Mouse (Mus musculus): ENCODE measurements around the gene Ddias. TPM values are rescaled to one million over a fixed set of nuclear protein-coding genes. Genes with fewer than 3 reads are reported as not detected.
"Not testable (repeated sequence)": the region's sequence is repeated elsewhere in the genome, so short reads cannot be mapped to it uniquely, and the experiment has no call there.

The Ddias gene
- 9.0 and 9.4 TPM in 2 replicates for polyA plus RNA-seq (2014; fragmentation: Nextera tagmentation; extraction: Ambion mirVana)

- Histone ChIP-seq H3K9ac (ENCODE audit: low read length) (peak within 1 kb of the TSS; percentile 86), H3K9me3 (ENCODE audit: control insufficient read depth, low read length) (no peaks in the 10 kb centered on the region), H3K27me3 (ENCODE audit: control insufficient read depth, insufficient read depth, low read length) (no peaks in the 10 kb centered on the region), H3K27ac (replicated peaks in 1 of 2; ENCODE audit: control insufficient read depth in 1 of 2, insufficient read depth in 1 of 2, low read depth in 2 of 2, low read length in 2 of 2) (peak within 1 kb of the TSS; percentile 99), H3K4me2 (ENCODE audit: low read length) (peak within 1 kb of the TSS; percentile 75), H3K4me1 (ENCODE audit: control insufficient read depth in 2 of 2, insufficient read depth in 2 of 2, low read length in 2 of 2) (peaks cover 0 to 22% of the 10 kb centered on the region in 2 experiments; a peak in 3 of 4 replicates), H3K4me3 (ENCODE audit: control insufficient read depth in 1 of 2, insufficient read depth in 1 of 2, low read depth in 1 of 2, low read length in 2 of 2) (peak within 1 kb of the TSS; percentile 59 to 75), H3K36me3 (ENCODE audit: control insufficient read depth, insufficient read depth, low read length) (0 out of 2 replicates have a peak, but pooled peaks cover 3% of the 10 kb centered on the region)
- under 1% methylated on average over 53 of the region's 53 CpGs for WGBS
- ATAC-seq (ENCODE audit: insufficient number of reproducible peaks, insufficient read depth, low FRiP score, low read depth) = peak; percentile 87
These were observed at the start of gene Ddias, which contains the start of gene Prcp for GRCm38 (mm10) chr7:92874116-92874675. Gene Ddias (minus strand): TSS chr7:92874247. Gene Prcp (plus strand): TSS chr7:92874470.

DNA sequence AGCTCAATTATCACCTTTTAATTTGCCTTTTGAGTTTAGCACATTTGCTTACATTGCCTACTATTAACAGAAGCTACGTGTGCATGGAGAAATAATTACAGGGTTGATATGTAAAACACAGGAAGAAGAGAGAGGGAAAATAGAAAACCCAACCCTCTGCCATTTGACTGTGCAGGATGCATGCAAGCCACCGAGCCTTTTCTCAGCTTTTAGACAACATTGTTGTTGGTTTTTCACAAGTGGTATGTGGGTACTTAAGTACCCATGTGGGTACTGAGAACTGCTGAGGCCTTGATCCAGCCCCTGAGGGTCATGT, 46.8 kb upstream of the Ddias start:
- no peak overlapping the region for H3K9ac ChIP-seq (ENCODE audit: low read length)

DNA sequence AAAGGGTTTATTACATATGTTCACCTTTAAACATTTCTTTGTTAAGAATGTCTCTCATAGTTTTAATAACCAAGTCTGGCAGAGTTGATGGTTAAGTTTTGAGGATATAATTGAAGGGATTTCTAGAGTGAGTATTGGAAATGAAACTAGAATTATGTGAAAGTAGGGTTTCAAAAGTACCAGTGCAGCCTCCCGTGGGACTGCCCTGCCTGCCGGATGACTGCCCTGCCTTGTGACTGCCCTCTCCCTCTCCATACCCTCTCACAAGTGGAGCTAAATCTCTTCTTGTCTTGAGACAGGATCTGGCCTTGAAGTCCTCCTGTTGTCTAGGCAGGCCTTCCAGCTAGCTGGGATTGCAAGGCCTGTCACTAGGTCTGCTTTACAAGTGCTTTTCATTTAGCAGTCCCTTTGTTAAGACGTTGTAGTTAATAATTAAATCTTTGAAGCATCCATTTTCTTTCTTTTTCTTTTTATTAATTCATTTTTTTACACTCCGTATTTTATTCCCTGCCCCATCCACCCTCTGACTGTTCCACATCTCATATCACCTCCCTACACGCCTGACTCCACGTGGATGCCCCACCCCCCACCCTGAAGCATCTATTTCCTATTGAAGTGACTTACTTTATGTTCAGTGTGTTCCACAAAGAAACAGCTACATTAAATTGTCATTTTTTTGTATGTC, 46.3 kb upstream of the Ddias start:
- no peaks in the 10 kb centered on the region for H3K36me3 ChIP-seq (ENCODE audit: control insufficient read depth, insufficient read depth, low read length)
- no peaks in the 10 kb centered on the region for H3K9me3 ChIP-seq (ENCODE audit: control insufficient read depth, low read length)
- no peak overlapping the region for H3K4me2 ChIP-seq (ENCODE audit: low read length)
- no peaks in the 10 kb centered on the region for H3K4me1 ChIP-seq (ENCODE audit: control insufficient read depth in 2 of 2, insufficient read depth in 2 of 2, low read length in 2 of 2)
- WGBS = 82% methylated on average over 6 of the region's 6 CpGs
- no peak overlapping the region for H3K4me3 ChIP-seq (ENCODE audit: control insufficient read depth in 1 of 2, insufficient read depth in 1 of 2, low read depth in 1 of 2, low read length in 2 of 2)
- no peak overlapping the region for H3K9ac ChIP-seq (ENCODE audit: low read length)
- H3K27me3 ChIP-seq (ENCODE audit: control insufficient read depth, insufficient read depth, low read length) = no peaks in the 10 kb centered on the region
- no peak for ATAC-seq (ENCODE audit: insufficient number of reproducible peaks, insufficient read depth, low FRiP score, low read depth)
- H3K27ac ChIP-seq (replicated peaks in 1 of 2; ENCODE audit: control insufficient read depth in 1 of 2, insufficient read depth in 1 of 2, low read depth in 2 of 2, low read length in 2 of 2) = no peak overlapping the region

More for the DNA sequence above, 46.8 kb upstream of the Ddias start:
- H3K27ac ChIP-seq (replicated peaks in 1 of 2; ENCODE audit: control insufficient read depth in 1 of 2, insufficient read depth in 1 of 2, low read depth in 2 of 2, low read length in 2 of 2) = no peak overlapping the region
- H3K9me3 ChIP-seq (ENCODE audit: control insufficient read depth, low read length) = no peaks in the 10 kb centered on the region
- H3K4me2 ChIP-seq (ENCODE audit: low read length) = no peak overlapping the region
- no peak overlapping the region for H3K4me3 ChIP-seq (ENCODE audit: control insufficient read depth in 1 of 2, insufficient read depth in 1 of 2, low read depth in 1 of 2, low read length in 2 of 2)
- H3K4me1 ChIP-seq (ENCODE audit: control insufficient read depth in 2 of 2, insufficient read depth in 2 of 2, low read length in 2 of 2) = no peaks in the 10 kb centered on the region
- H3K27me3 ChIP-seq (ENCODE audit: control insufficient read depth, insufficient read depth, low read length) = no peaks in the 10 kb centered on the region
- ATAC-seq (ENCODE audit: insufficient number of reproducible peaks, insufficient read depth, low FRiP score, low read depth) = no peak
- WGBS = 80% methylated on average over 2 of the region's 2 CpGs
- no peaks in the 10 kb centered on the region for H3K36me3 ChIP-seq (ENCODE audit: control insufficient read depth, insufficient read depth, low read length)

DNA sequence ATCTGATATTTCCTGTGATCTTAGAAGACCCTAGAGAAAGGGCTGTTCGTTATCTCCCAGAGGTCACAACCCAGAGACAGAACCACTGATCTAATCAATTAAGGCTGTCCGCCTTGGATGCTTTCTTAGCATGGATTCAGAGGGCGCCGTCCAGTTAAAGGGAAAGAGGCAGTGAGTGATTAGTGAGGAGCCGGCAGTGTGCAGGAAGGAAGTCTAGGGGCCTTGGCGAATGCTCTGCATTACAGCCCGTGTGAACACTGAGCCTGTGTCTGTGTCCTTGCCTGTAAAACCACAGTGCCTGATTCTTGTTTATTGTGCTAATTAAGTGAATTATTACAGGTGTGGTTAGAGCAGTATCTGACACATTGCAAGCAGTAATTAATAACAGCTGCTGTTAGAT, 30.2 kb upstream of the Ddias start:
- H3K4me2 ChIP-seq (ENCODE audit: low read length); H3K4me3 ChIP-seq (ENCODE audit: control insufficient read depth in 1 of 2, insufficient read depth in 1 of 2, low read depth in 1 of 2, low read length in 2 of 2); ATAC-seq (ENCODE audit: insufficient number of reproducible peaks, insufficient read depth, low FRiP score, low read depth); H3K36me3 ChIP-seq (ENCODE audit: control insufficient read depth, insufficient read depth, low read length); H3K27ac ChIP-seq (replicated peaks in 1 of 2; ENCODE audit: control insufficient read depth in 1 of 2, insufficient read depth in 1 of 2, low read depth in 2 of 2, low read length in 2 of 2); H3K4me1 ChIP-seq (ENCODE audit: control insufficient read depth in 2 of 2, insufficient read depth in 2 of 2, low read length in 2 of 2); H3K9me3 ChIP-seq (ENCODE audit: control insufficient read depth, low read length); H3K9ac ChIP-seq (ENCODE audit: low read length); H3K27me3 ChIP-seq (ENCODE audit: control insufficient read depth, insufficient read depth, low read length): not testable (repeated sequence)
- WGBS = 62% methylated on average over 7 of the region's 7 CpGs

- Histone ChIP-seq H3K36me3 (ENCODE audit: control insufficient read depth, insufficient read depth, low read length) (no peaks in the 10 kb centered on the region), H3K9ac (ENCODE audit: low read length) (no peak overlapping the region), H3K4me3 (ENCODE audit: control insufficient read depth in 1 of 2, insufficient read depth in 1 of 2, low read depth in 1 of 2, low read length in 2 of 2) (no peak overlapping the region), H3K4me1 (ENCODE audit: control insufficient read depth in 2 of 2, insufficient read depth in 2 of 2, low read length in 2 of 2) (no peaks in the 10 kb centered on the region), H3K4me2 (ENCODE audit: low read length) (no peak overlapping the region), H3K27me3 (ENCODE audit: control insufficient read depth, insufficient read depth, low read length) (no peaks in the 10 kb centered on the region), H3K27ac (replicated peaks in 1 of 2; ENCODE audit: control insufficient read depth in 1 of 2, insufficient read depth in 1 of 2, low read depth in 2 of 2, low read length in 2 of 2) (no peak overlapping the region), H3K9me3 (ENCODE audit: control insufficient read depth, low read length) (no peaks in the 10 kb centered on the region)
- ATAC-seq (ENCODE audit: insufficient number of reproducible peaks, insufficient read depth, low FRiP score, low read depth) = peak; percentile 77; the same call in 1 of the 2 replicates
- 37% methylated on average over 7 of the region's 7 CpGs for WGBS
These were observed 29.5 kb upstream of the Ddias start for GRCm38 (mm10) chr7:92903360-92904038.

- Histone ChIP-seq H3K9me3 (ENCODE audit: control insufficient read depth, low read length) (no peaks in the 10 kb centered on the region), H3K4me2 (ENCODE audit: low read length) (no peak overlapping the region), H3K4me1 (ENCODE audit: control insufficient read depth in 2 of 2, insufficient read depth in 2 of 2, low read length in 2 of 2) (no peaks in the 10 kb centered on the region), H3K27ac (replicated peaks in 1 of 2; ENCODE audit: control insufficient read depth in 1 of 2, insufficient read depth in 1 of 2, low read depth in 2 of 2, low read length in 2 of 2) (no peak overlapping the region), H3K4me3 (ENCODE audit: control insufficient read depth in 1 of 2, insufficient read depth in 1 of 2, low read depth in 1 of 2, low read length in 2 of 2) (no peak overlapping the region), H3K9ac (ENCODE audit: low read length) (no peak overlapping the region), H3K36me3 (ENCODE audit: control insufficient read depth, insufficient read depth, low read length) (no peaks in the 10 kb centered on the region), H3K27me3 (ENCODE audit: control insufficient read depth, insufficient read depth, low read length) (no peaks in the 10 kb centered on the region)
- no peak for ATAC-seq (ENCODE audit: insufficient number of reproducible peaks, insufficient read depth, low FRiP score, low read depth)
- WGBS = 23% methylated on average over 2 of the region's 2 CpGs
These were observed 23.0 kb upstream of the Ddias start for GRCm38 (mm10) chr7:92897021-92897420.

GRCm38 (mm10) chr7:92896036-92896435, 22.0 kb upstream of the Ddias start:
- Histone ChIP-seq H3K27me3 (ENCODE audit: control insufficient read depth, insufficient read depth, low read length) (no peaks in the 10 kb centered on the region), H3K4me1 (ENCODE audit: control insufficient read depth in 2 of 2, insufficient read depth in 2 of 2, low read length in 2 of 2) (no peaks in the 10 kb centered on the region), H3K36me3 (ENCODE audit: control insufficient read depth, insufficient read depth, low read length) (no peaks in the 10 kb centered on the region), H3K4me3 (ENCODE audit: control insufficient read depth in 1 of 2, insufficient read depth in 1 of 2, low read depth in 1 of 2, low read length in 2 of 2) (no peak overlapping the region), H3K27ac (replicated peaks in 1 of 2; ENCODE audit: control insufficient read depth in 1 of 2, insufficient read depth in 1 of 2, low read depth in 2 of 2, low read length in 2 of 2) (no peak overlapping the region), H3K4me2 (ENCODE audit: low read length) (no peak overlapping the region), H3K9me3 (ENCODE audit: control insufficient read depth, low read length) (no peaks in the 10 kb centered on the region), H3K9ac (ENCODE audit: low read length) (no peak overlapping the region)
- 65% methylated on average over 5 of the region's 5 CpGs for WGBS
- no peak for ATAC-seq (ENCODE audit: insufficient number of reproducible peaks, insufficient read depth, low FRiP score, low read depth)

Data from heart, embryonic 14.5 days (tissue).